Mouse (Mus musculus) cerebellum, adult 2 months (tissue): ENCODE measurements at regions not wholly inside any gene's neighbourhood (a gene's known extent, or its start where the extent isn't known, plus 50 kb on each side); places are given as distances from the start of the nearest gene placed in this dataset.

ENCODE experiments used
- CTCF ChIP-seq: fragments of 200-500 bp; IDR thresholded peaks from 2 replicates; pipeline ENCODE4 v1.5.1; 2011; ENCODE audit warnings: low read depth, mild to moderate bottlenecking, control low read depth, low read length, moderate library complexity, borderline replicate concordance; ENCODE audit not compliant: insufficient read depth
- POLR2A ChIP-seq: fragments of 200-500 bp; IDR thresholded peaks from 2 replicates; pipeline ENCODE4 v1.6.1; 2011; ENCODE audit warnings: low read length, control low read depth, borderline replicate concordance; ENCODE audit not compliant: insufficient read depth

DNA sequence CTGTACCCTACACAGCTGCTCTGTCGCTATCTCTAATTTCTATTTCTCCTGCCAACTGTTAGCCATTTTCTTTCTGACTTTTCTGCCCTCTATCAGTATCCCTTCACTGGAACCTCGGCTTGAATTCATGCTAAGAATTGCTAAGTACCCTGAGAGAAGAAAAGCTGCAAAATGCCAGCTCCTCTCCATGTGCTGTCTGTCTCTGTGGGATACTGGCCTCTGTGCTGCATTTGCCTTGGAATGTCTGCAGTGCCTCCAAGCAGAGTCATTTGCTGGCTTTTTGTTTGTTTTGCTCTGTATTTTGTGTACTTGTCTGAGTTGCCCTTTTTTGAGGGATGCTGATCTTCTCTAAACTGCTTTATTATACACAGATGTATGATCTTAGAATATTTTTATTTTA, 215.5 kb downstream of the Akain1 start:
- TF ChIP-seq CTCF (no peak), POLR2A (no peak)
